Mouse (Mus musculus): ENCODE data around the gene Mdfic.

- TF ChIP-seq EP300 (IDR thresholded peaks at IDR 0.05) (no peak), CTCF (IDR thresholded peaks at IDR 0.05) (no peak)
Observed at GRCm38 (mm10) chr6:15764039-15764438, 43.6 kb downstream of the Mdfic start.
